Mouse (Mus musculus): ENCODE results near the gene Chchd6.

The Chchd6 gene

DNA sequence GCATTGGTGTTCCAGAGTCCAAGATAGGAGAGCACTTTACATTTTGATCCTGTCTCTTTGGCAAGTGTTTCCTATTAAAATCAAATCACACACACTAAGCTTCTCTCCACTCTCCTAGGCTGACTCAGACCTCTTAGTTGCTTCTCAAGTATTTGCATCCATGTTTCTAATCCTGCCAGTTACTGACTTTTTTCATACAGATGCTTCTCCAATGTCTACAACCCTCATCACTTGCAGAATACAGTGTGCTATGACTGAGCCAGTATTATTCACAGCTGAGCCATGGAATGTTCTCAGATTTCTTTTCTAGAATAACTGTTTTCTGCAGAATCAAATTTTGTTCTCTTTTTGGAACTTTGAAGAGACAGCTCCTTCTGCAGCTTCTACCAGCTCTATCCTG, 85.3 kb downstream of the Chchd6 start:
- in situ Hi-C loops (cut with MboI) = no loop called here

DNA sequence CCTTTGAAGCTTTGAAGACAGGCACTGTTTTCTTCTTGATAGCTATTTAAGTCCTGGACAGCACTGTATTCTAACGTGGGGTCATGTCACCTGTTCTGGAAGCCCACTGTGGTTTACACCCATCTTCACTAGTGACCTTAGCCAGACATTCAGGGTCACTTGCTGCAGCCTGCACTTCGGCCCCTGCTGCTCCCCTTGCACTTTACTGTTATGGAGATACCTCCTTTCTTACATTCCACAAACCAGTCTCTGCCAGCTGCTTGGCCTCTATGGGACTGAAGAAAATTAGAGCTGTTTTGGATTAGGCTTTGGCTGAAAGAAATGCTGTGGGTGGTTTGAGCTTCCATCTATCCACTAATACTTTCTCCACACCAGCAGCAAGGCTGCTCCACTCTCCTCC, 86.7 kb downstream of the Chchd6 start:
- in situ Hi-C loops (cut with MboI) = no loop called here

DNA sequence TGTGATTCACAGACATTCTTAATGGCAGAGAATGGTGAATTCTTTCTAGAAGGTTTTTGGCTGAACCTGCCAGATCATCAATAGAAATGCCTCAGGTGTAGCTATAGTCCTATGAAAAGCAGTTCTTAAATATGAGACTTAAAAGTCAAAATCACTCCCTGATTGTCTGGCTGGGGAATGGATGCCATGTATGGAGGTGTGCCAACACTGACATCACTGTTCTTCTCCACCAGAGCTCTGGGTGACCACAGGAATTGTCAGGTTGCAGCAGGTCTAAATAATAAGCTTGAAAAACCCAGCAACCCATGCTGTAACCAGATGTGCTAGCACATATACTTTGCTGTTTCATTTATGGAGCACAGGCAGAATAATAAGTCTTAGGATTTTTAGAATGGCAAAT, 87.2 kb downstream of the Chchd6 start:
- in situ Hi-C loops (cut with MboI) = no loop called here

DNA sequence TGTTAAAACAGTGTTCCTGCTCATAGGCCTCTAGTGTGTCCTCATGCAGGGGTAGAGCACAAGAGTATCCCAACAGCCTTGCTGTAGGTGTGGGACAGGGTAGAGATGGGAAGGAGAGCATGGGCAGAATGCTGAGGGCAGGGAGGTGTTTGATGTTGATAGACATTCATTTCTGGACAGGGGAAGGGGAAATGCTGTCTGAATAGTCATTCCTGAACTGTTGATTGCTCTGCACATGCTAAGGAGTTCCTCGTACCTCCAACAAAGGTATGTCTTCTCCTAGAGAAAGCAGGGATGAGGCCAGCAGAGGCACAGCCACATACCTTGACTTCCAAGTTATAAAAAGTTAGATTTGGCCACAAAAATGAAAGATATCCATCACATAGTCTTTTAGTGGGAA, 95.5 kb downstream of the Chchd6 start:
- in situ Hi-C loops (cut with MboI) = no loop called here

DNA sequence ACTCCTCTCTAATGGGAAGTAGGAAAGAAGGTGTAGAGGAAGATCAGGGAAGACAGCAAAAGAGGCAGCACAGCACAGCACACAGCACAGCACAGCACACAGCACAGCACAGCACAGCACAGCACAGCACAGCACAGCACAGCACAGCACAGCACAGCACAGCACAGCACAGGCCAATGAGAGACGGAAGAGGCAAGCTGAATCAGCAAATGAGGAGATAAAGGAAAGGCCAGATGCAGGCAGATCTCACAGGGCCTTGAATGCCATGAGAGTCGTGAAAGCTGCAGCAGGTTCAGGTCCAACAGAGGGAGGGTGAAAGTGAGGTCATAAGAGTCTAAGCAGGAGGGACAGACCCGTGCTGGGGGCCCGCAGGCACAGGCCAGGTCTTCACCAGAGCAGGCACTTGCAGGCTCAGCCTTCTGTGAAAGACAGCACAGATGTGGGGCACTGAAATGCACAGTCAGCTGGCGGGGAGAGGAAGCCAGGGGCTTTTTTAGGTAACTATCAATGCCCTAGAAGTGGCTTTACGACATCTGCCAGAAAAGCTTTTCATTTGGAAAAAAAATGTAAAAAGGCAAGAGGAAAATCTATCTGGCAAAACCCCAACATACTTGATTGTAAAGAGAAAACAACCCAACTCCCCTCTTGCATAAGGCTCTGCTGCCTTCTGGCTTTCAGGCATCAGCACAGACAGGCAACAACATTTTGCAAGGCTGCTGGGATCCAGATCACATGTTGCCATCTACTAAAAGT, 96.5 kb downstream of the Chchd6 start:
- in situ Hi-C loops (cut with MboI) = no loop called here

DNA sequence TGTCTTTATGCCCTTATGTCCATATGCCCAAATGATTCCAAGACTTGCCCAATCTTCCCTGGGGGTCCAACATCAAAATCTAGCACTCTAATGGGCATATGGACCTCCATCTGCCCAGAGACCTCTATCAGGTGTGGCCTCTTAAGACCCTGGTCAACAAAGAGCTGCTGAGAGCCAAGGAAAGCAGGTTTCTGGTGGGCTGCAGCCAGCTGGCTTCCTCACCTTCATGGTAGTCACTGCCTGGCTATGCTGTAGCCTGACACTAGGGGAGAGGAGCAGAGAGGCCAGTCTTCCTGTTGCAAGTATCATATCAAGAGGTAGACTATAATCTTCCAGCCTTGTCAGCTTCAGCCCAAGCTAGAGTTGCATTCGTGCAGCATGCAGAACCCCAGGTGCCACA, 98.5 kb downstream of the Chchd6 start:
- in situ Hi-C loops (cut with MboI) = no loop called here

DNA sequence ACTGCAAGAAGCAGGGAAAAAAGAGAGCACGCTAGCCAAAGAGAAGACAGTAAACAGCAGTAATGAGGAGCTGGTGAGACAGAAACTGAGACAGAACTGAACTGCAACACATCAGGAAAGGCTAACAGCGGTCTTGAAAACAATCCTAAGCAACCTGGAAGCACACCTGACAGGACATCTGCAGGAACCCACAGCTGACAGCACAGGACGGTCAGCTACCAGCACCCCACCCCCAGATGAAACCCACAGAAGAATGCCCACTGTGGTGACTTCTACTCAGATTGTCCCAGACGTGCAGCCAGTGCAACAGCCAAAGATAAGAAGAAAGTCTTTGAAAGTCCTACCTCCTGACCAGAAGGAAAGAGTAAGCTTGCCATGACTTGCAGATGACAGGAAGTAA, 103.1 kb downstream of the Chchd6 start:
- in situ Hi-C loops (cut with MboI) = no loop called here

DNA sequence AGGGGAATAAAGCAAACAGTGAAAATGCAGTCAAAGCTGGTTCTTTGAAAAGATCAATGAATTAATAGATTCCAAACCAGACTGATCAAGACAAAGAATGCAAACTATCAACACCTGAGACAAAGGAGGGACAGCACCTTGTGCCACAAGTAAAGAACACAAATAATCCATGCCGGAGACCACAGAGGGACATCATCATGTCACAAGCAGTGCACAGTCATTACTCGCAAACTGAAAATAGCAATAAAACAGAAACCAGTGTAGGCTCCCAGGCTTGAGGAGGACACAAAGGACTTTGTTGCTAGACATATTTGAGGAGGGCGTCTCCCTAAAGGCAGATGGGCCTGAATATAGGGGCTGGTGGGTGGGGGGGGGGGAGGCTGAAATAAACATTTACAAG, 105.1 kb downstream of the Chchd6 start:
- in situ Hi-C loops (cut with MboI) = no loop called here

DNA sequence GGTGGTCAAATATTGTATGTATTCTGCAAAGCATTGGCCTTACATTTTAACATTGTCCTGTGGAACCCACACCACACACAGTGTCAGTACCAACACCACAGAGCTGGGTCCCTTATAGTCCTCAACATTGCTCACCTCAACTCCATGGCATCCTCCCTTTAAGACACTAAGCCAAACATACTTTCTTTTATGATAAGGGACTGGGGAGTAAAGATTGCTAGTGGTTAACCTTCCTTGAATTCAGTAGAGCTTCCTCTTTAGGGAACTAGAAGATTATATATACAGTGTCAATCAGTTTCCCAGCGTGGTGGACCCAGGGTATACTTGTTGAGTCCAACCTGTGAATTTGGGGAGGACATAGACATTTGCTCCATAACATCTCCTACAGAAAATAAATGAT, 105.9 kb downstream of the Chchd6 start:
- in situ Hi-C loops (cut with MboI) = no loop called here

DNA sequence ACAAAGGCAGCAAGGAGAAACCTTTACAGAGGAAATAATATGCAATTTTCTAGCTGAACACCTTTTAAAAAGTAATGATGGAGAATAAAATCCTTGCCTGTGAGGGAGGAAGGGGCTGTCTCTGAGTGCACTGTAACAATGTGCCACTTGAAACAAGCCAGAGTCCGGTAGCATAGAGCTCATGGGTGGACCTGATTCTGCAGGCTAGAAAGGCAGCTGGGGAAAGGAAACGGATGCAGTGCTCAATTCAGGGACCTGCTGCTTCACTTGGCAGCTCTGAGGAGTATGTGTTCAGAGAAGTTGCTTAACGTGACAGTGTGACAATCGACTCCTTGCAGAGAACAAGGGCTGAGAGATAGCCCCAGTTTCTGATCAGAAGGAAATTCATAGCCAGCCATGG, 109.4 kb downstream of the Chchd6 start:
- in situ Hi-C loops (cut with MboI) = no loop called here

DNA sequence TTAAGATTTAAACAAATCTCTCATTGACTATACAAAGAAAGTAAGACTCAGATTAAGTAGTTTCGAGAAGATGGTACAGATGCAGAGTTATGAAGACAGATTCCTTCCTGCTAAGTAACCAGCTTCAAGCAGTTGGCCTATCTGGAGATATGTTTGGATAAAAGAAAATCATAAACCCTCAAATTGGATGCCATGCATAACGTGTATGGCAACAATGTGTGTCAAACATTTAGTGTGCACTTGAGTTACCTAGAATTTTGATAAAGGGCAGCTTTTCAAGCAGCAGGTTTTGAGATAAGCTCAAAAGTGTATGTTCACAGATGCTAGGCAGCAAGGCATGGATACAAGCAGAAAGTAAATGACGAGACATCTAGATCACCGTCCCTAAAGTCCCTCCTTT, 114.3 kb downstream of the Chchd6 start:
- in situ Hi-C loops (cut with MboI) = no loop called here

DNA sequence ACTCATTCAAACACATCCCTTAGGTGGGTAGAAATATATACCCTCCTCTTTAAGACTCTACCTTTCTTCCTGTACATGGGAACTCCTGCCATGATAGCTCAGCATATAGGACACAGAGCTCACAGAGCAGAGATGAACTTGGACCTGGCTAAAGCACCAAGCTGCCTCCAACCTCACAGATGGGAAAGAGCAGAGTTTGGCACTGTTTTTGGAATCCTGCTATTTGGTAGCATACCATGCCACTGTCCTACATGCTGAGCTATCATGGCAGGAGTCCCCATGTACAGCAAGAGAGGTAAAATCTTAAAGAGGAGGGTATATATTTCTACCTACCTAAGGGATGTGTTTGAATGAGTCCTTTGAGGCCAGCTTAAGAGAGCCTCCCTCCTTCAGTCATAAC, 127.5 kb downstream of the Chchd6 start:
- in situ Hi-C loops (cut with MboI) = no loop called here

DNA sequence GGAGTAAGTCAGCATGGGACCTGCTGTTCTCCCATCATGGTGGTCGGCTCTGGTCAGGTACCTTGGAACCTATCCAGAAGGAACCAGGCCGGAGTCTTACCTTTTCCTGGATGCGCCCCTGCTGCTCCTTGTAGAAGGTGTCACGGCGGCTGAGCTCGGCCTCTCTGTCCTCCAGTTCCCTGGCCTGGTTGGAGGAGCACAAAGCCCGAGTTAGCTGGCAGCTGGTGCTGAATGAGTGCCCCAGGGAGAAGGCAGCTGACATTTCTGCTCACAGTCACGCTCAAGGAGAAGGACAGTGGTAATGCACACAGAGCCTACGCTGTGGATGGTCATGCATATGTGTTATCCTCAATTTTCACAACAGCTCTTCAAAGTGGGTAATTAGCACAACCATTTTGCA, 128.2 kb downstream of the Chchd6 start:
- in situ Hi-C loops (cut with MboI) = no loop called here

DNA sequence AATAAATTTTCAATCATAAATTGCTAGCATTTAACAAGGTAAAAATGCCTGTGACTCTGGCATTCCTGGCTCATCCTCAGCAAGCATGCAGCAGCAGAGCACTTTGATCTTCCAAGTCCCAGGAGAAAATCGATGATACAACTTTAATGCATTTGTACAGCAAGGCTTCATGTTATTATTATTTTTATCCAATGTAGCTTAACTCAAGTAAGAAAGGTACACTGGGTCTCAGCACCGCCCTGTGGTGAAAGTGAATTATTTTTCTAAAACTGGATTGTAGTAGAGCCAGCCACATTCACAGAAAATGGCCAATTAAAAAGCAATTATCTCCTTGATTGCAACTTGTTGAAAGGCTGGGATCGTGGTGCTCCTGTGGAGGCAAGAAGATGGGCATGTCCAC, 128.6 kb downstream of the Chchd6 start:
- in situ Hi-C loops (cut with MboI) = no loop called here

DNA sequence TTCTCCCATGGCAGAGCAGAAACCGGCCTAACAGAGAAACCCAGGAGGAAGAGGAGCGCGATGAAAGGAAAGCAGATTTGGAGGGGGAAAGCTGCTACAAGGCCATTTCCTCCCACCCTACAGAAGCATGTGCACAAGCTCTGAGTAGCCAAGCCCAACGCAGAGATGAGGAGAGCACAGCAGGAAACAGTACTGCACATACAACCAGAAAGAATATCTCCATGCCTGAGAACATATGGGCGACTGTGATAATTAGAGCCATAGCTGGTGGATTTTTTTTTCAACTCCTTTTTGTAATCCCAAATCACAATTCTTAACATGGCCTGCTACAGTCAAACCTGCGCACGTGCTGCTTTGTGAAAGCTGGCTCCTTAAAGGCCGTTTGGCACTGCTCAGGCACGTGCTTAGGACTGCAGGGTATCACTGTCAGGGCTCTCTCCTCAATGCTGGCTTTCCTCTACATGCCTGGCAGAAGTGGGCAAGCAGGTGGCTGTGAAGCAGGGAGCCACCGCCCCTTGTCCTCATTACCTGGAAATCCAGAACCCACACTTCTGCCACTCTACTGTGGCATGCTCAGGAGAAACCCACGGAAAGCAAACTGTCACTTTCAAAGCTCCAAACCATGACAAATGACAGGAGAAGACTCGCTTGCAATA, 129.3 kb downstream of the Chchd6 start:
- in situ Hi-C loops (cut with MboI) = no loop called here

DNA sequence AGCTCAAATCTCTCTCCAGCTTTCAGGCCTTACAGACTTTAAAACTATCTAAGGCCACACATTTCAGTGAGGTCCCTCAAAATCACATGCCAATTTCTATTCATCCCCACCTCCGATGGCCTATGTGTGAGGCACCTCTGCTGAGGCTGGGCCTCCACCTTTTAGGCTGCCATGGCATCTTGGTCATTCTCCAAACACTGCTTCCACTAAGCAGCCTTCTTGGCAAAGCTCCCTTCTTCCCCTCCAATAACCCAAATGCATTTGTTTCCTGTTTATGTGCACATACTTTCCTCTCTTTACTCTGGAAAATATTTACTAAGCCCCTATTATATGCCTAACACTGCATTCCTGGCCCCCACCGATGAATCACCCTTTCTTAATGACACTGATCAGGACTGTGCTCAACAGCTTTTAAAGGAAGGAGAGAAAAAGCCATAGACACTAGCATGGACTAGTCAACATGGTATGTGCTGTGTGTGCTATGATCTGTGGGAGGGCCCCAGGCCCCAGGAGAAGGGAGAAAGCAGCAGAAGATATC, 133.2 kb downstream of the Chchd6 start:
- in situ Hi-C loops (cut with MboI) = no loop called here

DNA sequence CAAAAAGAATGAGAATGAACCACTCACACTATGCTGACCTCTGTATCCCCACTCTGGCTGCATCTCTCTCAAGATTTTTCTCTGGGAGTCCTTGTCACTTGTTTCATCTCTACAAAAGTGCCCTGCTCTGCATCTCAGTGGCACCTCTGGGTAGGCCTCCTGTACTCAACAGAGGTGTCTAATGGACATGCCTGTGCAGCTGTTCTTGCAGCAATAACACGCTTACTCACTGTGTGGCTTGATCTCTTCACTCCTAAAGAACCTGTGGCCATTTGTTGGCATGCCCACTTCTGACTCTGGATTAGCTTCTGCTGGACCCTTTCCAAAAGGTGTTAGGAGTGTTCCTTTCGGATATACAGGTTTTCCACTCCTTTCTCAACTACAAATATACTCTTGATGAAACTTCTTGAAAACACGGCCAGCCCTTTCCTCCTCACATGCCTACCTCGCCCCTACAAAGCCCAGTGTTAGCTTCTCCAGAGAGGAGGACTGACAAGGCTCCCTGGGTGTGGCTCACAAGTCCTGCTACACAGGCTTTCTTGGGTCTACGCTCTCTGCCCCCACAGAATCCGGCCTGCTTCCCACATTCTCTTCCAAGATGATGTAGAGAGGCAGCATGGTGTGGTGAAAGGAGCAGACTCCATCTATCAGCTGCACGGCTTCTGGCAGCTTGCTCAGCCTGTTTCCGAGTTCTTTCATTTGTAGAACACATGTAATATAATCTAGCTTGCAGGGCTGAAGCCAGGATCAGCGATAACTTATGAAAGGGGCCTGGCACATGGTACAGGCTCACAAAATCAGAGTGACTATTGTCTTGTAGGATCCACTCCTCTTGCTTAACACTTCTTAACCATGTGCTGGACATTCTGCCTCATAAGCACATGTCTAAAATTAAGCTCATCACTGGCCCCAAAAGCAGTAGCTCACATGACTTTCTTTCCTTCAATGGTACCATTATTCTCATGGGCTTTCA, 133.9 kb downstream of the Chchd6 start:
- in situ Hi-C loops (cut with MboI) = no loop called here

DNA sequence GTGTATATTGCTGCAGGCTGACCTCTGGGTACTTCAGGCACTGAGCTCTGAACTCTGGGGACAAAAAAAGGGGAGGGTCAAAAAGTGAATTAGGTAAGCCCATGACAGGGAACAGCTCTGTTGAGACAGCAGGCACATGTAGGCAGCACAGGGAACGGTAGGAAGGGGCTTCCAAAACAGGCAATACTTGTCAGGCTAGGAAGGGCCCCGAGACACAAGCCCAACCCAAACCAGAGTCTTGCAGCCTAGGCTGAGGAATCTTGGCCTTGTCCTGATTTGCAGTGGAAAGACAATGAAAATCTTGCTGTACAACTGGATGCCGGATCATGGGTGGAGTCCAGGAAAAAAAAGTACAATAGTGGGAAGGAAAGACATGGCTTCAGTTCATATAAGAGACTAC, 135.8 kb downstream of the Chchd6 start:
- in situ Hi-C loops (cut with MboI) = no loop called here

DNA sequence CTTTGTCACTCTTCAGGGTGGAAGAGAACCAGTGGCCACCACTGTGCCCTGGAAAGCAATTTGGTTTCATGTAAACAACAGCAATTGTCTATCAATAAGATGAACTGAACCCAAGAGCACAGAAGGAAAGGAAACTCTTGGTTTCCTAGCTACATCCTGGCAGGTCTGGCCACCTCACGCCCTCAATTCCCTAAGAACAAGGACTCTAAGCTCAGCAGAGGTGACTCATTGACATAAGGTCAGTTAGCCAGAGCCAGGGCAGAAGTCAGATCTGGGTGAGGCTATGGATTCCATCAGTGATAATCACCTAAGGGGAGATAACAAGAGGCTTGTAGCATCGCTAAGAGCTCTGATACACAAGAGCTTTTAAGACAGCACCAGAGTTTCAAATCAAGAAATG, 137.9 kb downstream of the Chchd6 start:
- in situ Hi-C loops (cut with MboI) = no loop called here

DNA sequence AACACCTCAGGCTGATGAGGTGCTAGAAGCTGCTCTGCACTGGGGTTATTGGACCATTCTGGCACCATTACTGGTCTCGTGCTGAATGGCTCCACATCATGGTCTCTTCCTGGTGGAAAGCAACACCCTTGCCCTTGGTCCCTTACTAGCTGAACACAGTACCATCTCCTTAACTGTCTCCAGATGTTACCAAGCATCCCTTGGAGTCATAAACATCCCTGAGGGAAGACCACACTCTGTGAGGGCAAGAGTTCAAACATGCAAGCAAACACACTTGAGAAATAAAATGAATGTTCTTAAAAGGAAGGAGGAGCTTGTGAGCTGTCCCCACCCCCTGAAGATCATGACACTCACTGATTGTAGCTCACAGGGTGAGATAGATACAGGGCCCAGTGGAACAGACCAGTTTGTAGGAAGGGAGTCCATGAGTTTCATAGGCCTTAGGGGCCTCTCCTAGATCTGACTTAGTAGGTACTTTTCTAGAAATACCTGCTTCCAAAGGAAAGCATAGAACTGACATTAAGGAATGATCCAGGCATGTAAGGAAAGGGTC, 139.0 kb downstream of the Chchd6 start:
- in situ Hi-C loops (cut with MboI) = no loop called here

DNA sequence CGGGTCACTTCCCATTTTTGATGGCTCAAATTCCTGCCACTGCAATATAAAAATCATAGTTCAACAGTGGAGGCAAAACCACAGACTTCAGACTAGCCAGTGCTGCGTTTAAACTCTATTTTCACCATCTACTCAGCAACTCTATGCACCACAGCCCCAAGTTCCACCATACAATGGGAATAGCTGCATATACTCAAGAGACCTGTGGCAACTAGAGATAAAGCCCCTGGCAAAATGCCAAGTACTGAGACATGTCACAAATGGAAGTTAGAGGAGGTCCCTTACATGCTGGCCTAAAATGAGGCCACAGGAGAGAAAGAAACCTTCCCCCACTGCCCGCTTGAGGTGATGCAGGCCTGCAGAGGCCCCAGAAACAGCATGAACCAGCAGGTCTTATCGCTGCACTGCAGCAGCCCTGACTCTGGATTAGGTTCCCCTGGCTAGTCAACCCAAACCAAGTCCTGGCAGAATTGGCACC, 139.9 kb downstream of the Chchd6 start:
- in situ Hi-C loops (cut with MboI) = no loop called here

DNA sequence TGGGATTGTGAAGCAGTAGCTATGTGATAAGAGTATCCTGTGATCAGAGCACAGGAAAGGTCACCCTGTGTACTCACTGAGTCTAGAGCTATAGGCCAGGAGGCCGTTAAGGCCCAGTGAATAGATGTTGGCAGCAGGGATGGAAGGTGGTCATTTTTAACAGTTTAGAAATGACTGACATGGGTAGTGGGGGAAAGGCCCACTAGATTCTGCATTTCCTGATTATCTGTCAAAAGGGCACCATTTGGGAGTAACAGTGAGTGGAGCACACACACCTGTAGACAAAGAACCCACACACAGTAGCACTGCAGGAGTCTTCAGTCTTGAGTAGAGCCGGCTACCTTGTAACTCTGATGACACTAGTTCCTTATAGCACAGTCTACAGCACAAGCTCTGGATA, 141.0 kb downstream of the Chchd6 start:
- in situ Hi-C loops (cut with MboI) = no loop called here

Data from mature B cell (primary cell).